Mouse (Mus musculus) adrenal gland, adult 8-10 months (tissue): Measurements from ENCODE around the gene Ftl1. TPM values are rescaled to one million over a fixed set of nuclear protein-coding genes. Genes with fewer than 3 reads are reported as not detected.

Experiments used
- DNase-seq: peaks from one replicate; pipeline ENCODE4 v3.0.0; 2022
- total RNA-seq, 4 experiments: library from RNA; stranded (reverse); gene quantifications; 2 replicates each; pipeline ENCODE4 v1.2.4; 2022

Ftl1 gene
- total RNA-seq, 4 experiments from 2014 or later = 1,223 to 1,354 (median 1,306) TPM

- no peak for DNase-seq
Measured at GRCm38 (mm10) chr7:45449974-45450373, 9.7 kb downstream of the Ftl1 start.

DNA sequence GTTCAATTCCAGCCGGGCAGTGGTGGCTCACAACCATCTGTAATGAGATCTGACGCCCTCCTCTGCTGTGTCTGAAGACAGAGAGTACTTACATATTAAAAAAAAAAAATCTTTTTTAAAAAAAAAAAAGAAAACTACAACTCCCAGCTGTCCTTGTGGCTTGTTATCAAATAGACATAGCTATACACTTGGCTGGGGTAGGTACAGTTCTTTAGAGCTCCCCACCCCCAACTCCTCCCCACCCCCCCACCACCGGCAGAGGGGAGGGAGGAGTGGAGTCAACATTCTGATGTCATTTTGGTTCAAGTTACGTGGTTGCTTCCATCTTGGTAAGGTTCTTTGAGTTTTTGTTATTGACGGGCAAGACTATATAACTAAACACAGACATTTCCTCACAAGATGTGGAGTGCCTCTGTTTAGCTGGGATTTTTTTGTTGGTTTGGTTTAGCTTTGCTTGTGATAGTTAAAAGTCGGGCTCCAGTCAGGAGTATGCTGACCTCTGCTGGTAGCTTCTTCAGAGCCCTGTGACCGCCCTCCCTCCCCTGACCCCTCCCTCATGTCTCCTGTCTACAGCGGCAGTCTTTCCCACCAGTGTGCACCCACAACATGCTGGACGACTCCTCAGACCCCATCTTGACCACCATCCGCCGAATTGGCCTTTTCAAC, 12.2 kb downstream of the Ftl1 start:
- DNase-seq = no peak

- no peak for DNase-seq
Measured at GRCm38 (mm10) chr7:45446589-45446988, 13.1 kb downstream of the Ftl1 start.

DNA sequence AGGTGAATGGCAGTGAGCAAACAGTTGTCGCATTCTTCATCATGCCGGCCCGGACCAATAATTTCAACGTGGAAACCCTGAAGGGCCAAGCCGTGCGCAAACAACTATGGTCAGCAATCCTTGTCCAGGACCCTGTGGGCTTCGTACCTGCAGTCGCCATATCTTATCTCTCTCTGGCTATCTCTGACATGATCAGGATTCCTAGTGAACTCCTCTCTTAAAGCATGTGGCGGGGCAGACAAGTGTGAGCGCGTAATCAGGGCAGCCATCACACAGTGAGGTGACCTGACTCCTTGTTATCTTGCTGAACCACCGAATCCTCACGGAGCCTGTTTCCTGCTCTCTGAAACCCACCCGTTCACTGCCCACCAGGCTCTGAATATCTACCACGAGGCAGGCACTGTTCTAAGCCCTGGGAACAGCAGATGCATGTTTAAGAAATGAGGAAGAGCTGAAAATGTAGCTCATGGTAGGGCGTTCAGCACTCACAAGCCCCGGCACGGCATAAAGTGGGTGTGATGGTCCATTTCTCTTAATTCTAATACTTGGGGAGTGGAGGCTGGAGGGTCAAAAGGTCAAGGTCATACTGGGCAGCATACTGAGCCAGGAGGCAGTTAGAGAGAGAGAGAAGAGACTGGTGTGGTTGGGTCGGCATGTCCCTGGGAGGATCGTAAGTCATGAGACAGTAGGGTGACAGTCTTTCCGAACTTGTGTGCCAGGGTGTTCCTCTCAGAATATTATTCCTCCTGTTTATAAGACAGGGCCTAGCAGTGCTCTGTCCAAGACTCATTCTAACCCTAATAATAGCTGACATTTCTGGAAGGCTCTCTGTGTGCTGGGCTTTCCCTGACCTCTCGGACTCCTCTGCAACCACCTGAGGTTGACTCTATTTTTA, 15.9 kb downstream of the Ftl1 start:
- no peak for DNase-seq

- no peak for DNase-seq
Measured at GRCm38 (mm10) chr7:45437521-45438276, 22.0 kb downstream of the Ftl1 start, which contains the start of gene Ruvbl2. Gene Ruvbl2, minus strand, starts transcription at chr7:45438096.

DNA sequence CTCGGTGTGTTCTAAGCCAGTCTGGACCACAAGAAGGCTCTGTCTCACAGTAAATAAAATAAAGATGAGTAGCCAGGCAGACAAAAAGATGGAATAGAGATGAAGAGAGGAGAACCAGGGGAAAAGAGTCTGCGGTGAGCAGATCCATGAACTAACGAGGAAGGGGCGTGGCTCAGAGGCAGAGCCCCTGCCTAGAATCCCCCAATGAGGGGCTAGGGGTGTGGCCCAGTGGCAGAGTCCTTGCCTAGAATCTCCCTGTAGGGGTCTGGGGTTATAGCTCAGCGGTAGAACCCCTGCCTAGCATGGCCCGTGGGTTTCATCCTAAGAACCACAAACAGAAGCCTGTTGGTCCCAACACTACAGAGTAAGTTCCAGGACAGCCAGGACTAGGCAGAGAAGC, 22.6 kb downstream of the Ftl1 start:
- no peak for DNase-seq

DNA sequence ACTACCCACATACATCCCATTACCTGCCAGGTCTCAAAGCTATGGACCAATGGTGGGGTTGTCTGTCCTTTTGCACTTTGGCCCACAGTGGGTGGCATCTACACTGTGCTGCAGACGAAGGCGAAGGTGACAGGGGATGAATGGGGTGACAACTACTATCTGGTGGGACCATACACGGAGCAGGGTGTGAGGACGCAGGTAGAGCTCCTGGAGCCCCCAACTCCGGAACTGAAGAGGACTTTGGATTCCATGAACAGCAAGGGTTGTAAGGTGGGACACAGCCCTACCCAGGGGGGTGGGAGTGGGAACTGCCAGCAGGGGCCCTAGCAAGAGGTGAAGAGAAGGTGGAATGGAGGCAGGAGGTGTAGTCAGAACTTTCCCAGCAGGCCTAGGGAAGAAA, 23.2 kb downstream of the Ftl1 start:
- no peak for DNase-seq

DNA sequence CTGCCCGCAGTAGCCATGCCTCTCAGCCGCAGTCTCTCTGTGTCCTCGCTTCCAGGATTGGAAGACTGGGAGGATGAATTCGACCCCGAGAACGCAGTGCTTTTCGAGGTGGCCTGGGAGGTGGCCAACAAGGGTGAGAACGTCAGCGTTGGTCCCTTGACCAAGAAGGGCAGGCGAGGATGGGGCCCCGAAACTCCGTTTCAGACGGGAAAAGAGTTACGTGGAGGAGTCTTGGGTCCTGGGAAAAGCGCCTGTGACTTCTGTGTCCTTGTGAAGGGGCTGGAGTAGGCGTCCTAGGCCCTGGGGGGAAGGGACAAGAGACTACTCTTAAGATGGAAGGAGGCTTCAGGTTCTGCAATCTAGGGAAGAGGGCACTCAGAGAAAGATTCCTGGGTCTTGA, 24.6 kb downstream of the Ftl1 start:
- DNase-seq = no peak

DNA sequence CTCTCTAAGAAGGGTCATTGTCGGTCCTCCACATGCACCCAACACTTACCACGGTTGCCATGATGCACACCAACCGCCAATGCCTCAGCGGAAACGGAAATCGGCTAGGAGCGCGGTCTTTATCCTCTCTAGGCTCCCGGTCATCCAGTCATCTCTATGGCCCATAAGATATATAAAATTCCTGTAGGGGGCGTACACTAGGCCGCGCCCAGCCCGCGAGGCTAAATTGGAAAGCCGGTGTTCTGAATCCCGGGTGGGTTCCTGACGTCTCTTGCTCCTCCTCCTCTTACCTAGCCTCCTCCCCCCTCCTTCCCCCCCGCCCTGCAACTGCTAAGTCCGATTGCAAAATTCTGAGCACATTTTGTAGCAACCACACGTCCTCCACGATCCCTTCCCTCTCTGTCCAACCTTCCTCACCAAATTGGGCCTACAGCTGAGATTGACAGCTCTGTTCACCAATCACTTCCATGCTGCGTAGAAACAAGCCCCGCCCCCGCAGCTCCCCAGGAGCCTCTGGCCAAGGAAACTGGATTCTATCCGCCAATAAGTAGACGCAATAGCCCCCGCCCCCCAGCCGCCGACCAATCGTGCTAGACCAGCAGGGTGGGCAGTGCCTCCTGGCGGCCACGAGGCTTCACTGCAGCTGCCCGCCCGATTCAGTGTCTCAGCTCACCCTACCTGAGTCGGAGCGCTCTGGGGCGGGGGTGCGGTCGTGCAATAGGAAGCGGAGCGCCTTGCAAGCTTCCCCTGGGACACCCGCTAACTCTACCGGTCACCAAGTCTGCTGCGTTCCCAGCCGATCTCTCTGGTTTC, 25.3 kb downstream of the Ftl1 start, which contains the start of gene Gys1:
Gene Gys1 (plus strand): TSS at position 642 of the 813 bp plus-strand sequence.
- DNase-seq = peak; percentile 100

GRCm38 (mm10) chr7:45433835-45434202, 25.9 kb downstream of the Ftl1 start:
- no peak for DNase-seq

DNA sequence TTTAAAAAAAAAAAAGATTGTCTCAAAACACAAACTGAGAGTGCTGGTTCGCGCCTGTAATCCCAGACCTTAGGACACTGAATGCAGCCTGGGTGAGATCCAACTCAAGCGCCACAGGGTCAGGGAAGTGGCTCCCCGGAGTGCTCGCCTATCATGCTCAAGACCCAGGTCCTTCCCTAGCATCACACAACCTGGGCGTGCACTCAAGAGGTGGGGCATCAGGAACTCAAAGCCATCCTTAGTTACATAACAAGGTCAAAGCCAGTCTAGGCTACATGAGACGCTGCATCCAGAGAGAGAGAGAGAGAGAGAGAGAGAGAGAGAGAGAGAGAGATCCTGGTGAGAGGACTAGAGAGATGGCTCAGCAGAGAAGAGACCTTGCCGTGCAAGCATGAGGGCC, 33.1 kb downstream of the Ftl1 start:
- DNase-seq = no peak

- no peak for DNase-seq
Measured at GRCm38 (mm10) chr7:45421194-45421593, 38.5 kb downstream of the Ftl1 start.

- DNase-seq = no peak
Measured at GRCm38 (mm10) chr7:45420615-45420919, 39.1 kb downstream of the Ftl1 start, which contains the start of gene Lhb. Gene Lhb, plus strand, starts transcription at chr7:45420820.

- DNase-seq = no peak
Measured at GRCm38 (mm10) chr7:45419859-45420614, 39.6 kb downstream of the Ftl1 start.

- no peak for DNase-seq
Measured at GRCm38 (mm10) chr7:45417962-45418492, 41.7 kb downstream of the Ftl1 start.

DNA sequence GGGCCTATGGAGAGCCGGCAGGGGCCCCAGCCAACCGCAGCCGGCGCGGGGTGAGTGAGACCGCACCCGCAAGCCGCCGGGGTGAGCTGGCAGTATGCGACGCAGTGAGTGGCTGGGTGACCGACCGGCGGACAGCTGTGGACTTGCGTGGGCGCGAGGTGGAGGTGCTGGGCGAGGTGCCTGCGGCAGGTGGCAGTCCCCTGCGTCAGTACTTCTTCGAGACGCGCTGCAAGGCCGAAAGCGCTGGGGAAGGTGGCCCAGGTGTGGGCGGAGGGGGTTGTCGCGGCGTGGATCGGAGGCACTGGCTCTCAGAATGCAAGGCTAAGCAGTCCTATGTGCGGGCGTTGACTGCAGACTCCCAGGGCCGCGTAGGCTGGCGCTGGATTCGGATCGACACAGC, 44.0 kb downstream of the Ftl1 start:
- DNase-seq = no peak

DNA sequence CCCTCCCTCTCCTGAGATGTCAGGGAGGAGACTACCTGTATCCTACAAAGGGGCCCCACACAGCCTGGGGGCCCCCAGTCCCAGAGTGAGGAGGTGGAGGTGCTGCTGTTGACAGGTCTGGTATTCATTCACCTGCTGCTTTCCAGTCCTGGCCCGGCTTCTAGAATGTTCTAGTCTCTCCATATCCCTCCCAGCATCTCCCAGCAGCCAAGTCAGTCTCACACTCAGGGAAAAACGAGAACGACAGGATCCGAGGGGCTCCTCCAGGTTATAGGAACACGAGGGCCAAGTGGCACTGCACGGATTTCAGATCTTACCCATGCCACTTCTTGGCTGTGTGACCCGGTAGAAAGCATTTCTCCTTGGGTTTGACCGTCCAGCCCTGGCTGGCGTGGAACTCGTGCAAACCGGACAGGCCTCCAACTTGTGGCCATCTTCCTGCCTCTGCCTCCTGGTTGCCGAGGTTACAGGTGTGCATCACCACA, 44.9 kb downstream of the Ftl1 start:
- no peak for DNase-seq

GRCm38 (mm10) chr7:45413864-45414739, 45.6 kb downstream of the Ftl1 start:
- DNase-seq = no peak

DNA sequence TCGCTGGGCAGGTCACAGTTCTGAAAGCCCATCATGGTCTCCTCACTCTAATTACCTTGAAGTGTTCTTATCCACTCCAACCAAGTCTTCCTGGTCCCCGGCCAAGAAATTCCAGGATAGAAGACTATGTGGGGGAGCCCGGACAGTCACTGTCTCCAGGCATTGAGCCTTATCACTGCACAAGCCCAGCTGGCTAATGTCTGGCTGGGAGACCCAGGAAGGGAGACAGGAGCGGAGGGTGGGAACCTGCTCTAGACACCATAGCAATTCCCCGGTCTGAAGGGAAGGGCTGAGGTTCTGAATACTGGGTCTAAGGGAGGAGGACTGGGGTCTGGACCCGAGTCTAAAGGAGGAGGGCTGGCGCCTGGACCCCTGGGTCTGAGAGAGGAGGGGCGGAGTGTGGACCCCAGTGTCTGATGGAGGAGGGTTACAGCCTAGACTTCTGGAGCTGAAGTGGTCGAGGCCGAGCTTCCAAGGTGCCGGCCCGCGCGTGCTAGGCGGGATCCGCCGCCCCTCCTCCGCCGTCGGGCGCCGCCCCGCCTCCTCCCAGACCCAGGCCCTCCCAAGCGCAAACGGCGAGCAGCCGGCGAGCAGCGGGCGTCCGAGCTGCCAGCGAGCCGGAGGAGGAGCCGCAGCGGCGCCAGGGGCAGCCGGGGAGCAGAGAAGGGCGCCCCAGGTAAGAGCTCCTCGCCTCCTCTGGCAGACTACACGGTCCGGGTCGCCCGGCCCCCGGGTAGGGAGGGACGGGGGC, 46.4 kb downstream of the Ftl1 start, which contains the start of gene Ntf5:
Gene Ntf5 (plus strand): TSS at position 583 of the 751 bp plus-strand sequence.
- no peak for DNase-seq
